Mouse (Mus musculus) kidney, embryonic 16.5 days (tissue): ENCODE data around the gene Pdp2. TPM values are rescaled to one million over a fixed set of nuclear protein-coding genes. Genes with fewer than 3 reads are reported as not detected.

Experiments used
- ATAC-seq: fragments of 200-750 bp; cut with Nextera tagmentation; 2 replicates; pipeline ENCODE4 v1.8.0; 2017; ENCODE audit warnings: moderate TSS enrichment; ENCODE audit not compliant: low FRiP score, low TSS enrichment
- H3K27ac ChIP-seq: fragments of 300-500 bp; sonication (generic); 2 replicates; pipeline ENCODE4 v1.5.1; 2014; ENCODE audit warnings: low read length
- H3K27me3 ChIP-seq: fragments of 300-500 bp; sonication (generic); 2 replicates; pipeline ENCODE4 v1.6.1; 2014; ENCODE audit warnings: low read length, control low read depth, mixed read lengths; ENCODE audit not compliant: insufficient read depth
- H3K36me3 ChIP-seq: fragments of 300-500 bp; sonication (generic); 2 replicates; pipeline ENCODE4 v1.6.1; 2014; ENCODE audit warnings: low read length, control low read depth, mixed read lengths; ENCODE audit not compliant: insufficient read depth
- H3K4me1 ChIP-seq: fragments of 300-500 bp; sonication (generic); 2 replicates; pipeline ENCODE4 v1.6.1; 2014; ENCODE audit warnings: low read length, control low read depth, mixed read lengths; ENCODE audit not compliant: insufficient read depth
- H3K4me2 ChIP-seq: fragments of 300-500 bp; sonication (generic); replicated peaks from 2 replicates; pipeline ENCODE4 v1.6.1; 2014; ENCODE audit warnings: low read depth, low read length
- H3K4me3 ChIP-seq: fragments of 300-500 bp; sonication (generic); 2 replicates; pipeline ENCODE4 v1.5.1; 2014; ENCODE audit warnings: mild to moderate bottlenecking, low read length
- H3K9ac ChIP-seq: fragments of 300-500 bp; sonication (generic); replicated peaks from 2 replicates; pipeline ENCODE4 v1.6.1; 2014; ENCODE audit warnings: low read length
- H3K9me3 ChIP-seq: fragments of 300-500 bp; sonication (generic); 2 replicates; pipeline ENCODE4 v1.6.1; 2016; ENCODE audit warnings: low read length, control low read depth
- WGBS: fragments of 180-500 bp; shearing (Covaris S2); extraction: QIAGEN DNeasy Blood & Tissue Kit; methylation state at CpG from one replicate; pipeline ENCODE4 v1.1.7; 2014; 5-methylcytosine and 5-hydroxymethylcytosine counted together
- polyA plus RNA-seq: library from polyadenylated mRNA; unstranded; fragments of >200 nt; fragmentation: Nextera tagmentation; extraction: Ambion mirVana; gene quantifications from 2 replicates; pipeline ENCODE4 v1.2.1, GENCODE M21; 2015

Gene Pdp2
- polyA plus RNA-seq, 1 experiment from 2014 or later: 19.2 TPM

GRCm38 (mm10) chr8:104609222-104609621 lies 18.0 kb downstream of the Pdp2 start:
- no peak overlapping the region for H3K27ac ChIP-seq
- H3K4me2 ChIP-seq: no peak overlapping the region
- no peaks in the 10 kb centered on the region for H3K36me3 ChIP-seq
- no peaks in the 10 kb centered on the region for H3K27me3 ChIP-seq
- H3K4me1 ChIP-seq: peaks cover 12% of the 10 kb centered on the region
- no peaks in the 10 kb centered on the region for H3K9me3 ChIP-seq
- 81% methylated on average over 8 of the region's 8 CpGs for WGBS
- H3K4me3 ChIP-seq: no peak overlapping the region
- no peak overlapping the region for H3K9ac ChIP-seq
- no peak for ATAC-seq

- Histone ChIP-seq H3K9ac (no peak overlapping the region), H3K27me3 (no peaks in the 10 kb centered on the region), H3K36me3 (no peaks in the 10 kb centered on the region), H3K9me3 (no peaks in the 10 kb centered on the region), H3K4me3 (no peak overlapping the region), H3K4me2 (no peak overlapping the region), H3K4me1 (peaks cover 12% of the 10 kb centered on the region), H3K27ac (no peak overlapping the region)
- no peak for ATAC-seq
- 77% methylated on average over 12 of the region's 12 CpGs for WGBS
These were observed 19.0 kb downstream of the Pdp2 start for GRCm38 (mm10) chr8:104610185-104610766.

- H3K4me2 ChIP-seq: no peak overlapping the region
- no peaks in the 10 kb centered on the region for H3K27me3 ChIP-seq
- H3K9me3 ChIP-seq: no peaks in the 10 kb centered on the region
- peaks cover 6% of the 10 kb centered on the region; the same call in 1 of the 2 replicates for H3K36me3 ChIP-seq
- 78% methylated on average over 4 of the region's 4 CpGs for WGBS
- no peak overlapping the region for H3K9ac ChIP-seq
- no peak overlapping the region for H3K4me3 ChIP-seq
- no peak for ATAC-seq
- peaks cover 3% of the 10 kb centered on the region; the same call in 1 of the 2 replicates for H3K4me1 ChIP-seq
- H3K27ac ChIP-seq: no peak overlapping the region
These were observed 20.4 kb downstream of the Pdp2 start for GRCm38 (mm10) chr8:104611613-104612012.

- 58% methylated on average over 4 of the region's 4 CpGs for WGBS
- Histone ChIP-seq H3K4me2 (no peak overlapping the region), H3K4me1 (no peaks in the 10 kb centered on the region), H3K36me3 (peaks cover 9% of the 10 kb centered on the region; the same call in 1 of the 2 replicates), H3K4me3 (no peak overlapping the region), H3K27ac (no peak overlapping the region), H3K27me3 (no peaks in the 10 kb centered on the region), H3K9me3 (no peaks in the 10 kb centered on the region), H3K9ac (no peak overlapping the region)
- no peak for ATAC-seq
These were observed 21.9 kb downstream of the Pdp2 start for GRCm38 (mm10) chr8:104613119-104613518.

GRCm38 (mm10) chr8:104620765-104621164 lies 29.5 kb downstream of the Pdp2 start:
- Histone ChIP-seq H3K4me1 (no peaks in the 10 kb centered on the region), H3K9me3 (no peaks in the 10 kb centered on the region), H3K9ac (no peak overlapping the region), H3K27me3 (no peaks in the 10 kb centered on the region), H3K36me3 (peaks cover 9% of the 10 kb centered on the region), H3K27ac (no peak overlapping the region), H3K4me2 (no peak overlapping the region), H3K4me3 (no peak overlapping the region)
- WGBS: 78% methylated on average over 5 of the region's 5 CpGs
- ATAC-seq: no peak

GRCm38 (mm10) chr8:104624161-104624560 lies 32.9 kb downstream of the Pdp2 start, which contains the start of gene Cdh16:
TSS of gene Cdh16 (minus strand) at chr8:104624396.
- H3K4me1 ChIP-seq: no peaks in the 10 kb centered on the region
- peak within 1 kb of the TSS; percentile 43 for H3K9ac ChIP-seq
- H3K9me3 ChIP-seq: no peaks in the 10 kb centered on the region
- H3K27ac ChIP-seq: peak within 1 kb of the TSS; percentile 94
- peak within 1 kb of the TSS; percentile 43 for H3K4me2 ChIP-seq
- peak within 1 kb of the TSS; percentile 35 for H3K4me3 ChIP-seq
- peak; percentile 97 for ATAC-seq
- no peaks in the 10 kb centered on the region for H3K27me3 ChIP-seq
- 46% methylated on average over 6 of the region's 6 CpGs for WGBS
- no peaks in the 10 kb centered on the region; the same call in 1 of the 2 replicates for H3K36me3 ChIP-seq

- Histone ChIP-seq H3K9me3 (no peaks in the 10 kb centered on the region), H3K27ac (no peak overlapping the region), H3K4me2 (no peak overlapping the region), H3K36me3 (no peaks in the 10 kb centered on the region), H3K4me3 (no peak overlapping the region), H3K4me1 (peaks cover 6% of the 10 kb centered on the region), H3K9ac (no peak overlapping the region), H3K27me3 (peaks cover 4% of the 10 kb centered on the region; the same call in 1 of the 2 replicates)
- WGBS: 66% methylated on average over 2 of the region's 4 CpGs
- no peak for ATAC-seq
These were observed 36.0 kb downstream of the Pdp2 start for GRCm38 (mm10) chr8:104627065-104627740.

GRCm38 (mm10) chr8:104628402-104628801 lies 37.2 kb downstream of the Pdp2 start:
- 96% methylated on average over 21 of the region's 21 CpGs for WGBS
- no peak overlapping the region for H3K4me3 ChIP-seq
- ATAC-seq: no peak

GRCm38 (mm10) chr8:104629306-104630110 lies 38.3 kb downstream of the Pdp2 start:
- Histone ChIP-seq H3K36me3 (no peaks in the 10 kb centered on the region), H3K9me3 (no peaks in the 10 kb centered on the region), H3K4me3 (peak overlapping the region; percentile 49), H3K4me1 (peaks cover 6% of the 10 kb centered on the region), H3K27me3 (peaks cover 4% of the 10 kb centered on the region; the same call in 1 of the 2 replicates), H3K27ac (no peak overlapping the region), H3K4me2 (peak overlapping the region; percentile 62), H3K9ac (no peak overlapping the region)
- WGBS: 66% methylated on average over 22 of the region's 22 CpGs
- ATAC-seq: no peak

More at GRCm38 (mm10) chr8:104628402-104628801, 37.2 kb downstream of the Pdp2 start:
- H3K4me1 ChIP-seq: peaks cover 6% of the 10 kb centered on the region
- H3K27me3 ChIP-seq: peaks cover 4% of the 10 kb centered on the region; the same call in 1 of the 2 replicates
- H3K9ac ChIP-seq: no peak overlapping the region
- H3K9me3 ChIP-seq: no peaks in the 10 kb centered on the region
- no peaks in the 10 kb centered on the region for H3K36me3 ChIP-seq
- H3K27ac ChIP-seq: no peak overlapping the region
- no peak overlapping the region for H3K4me2 ChIP-seq
